Mouse (Mus musculus) liver, embryonic 15.5 days (tissue): ENCODE results near the gene Poc1b. TPM values are rescaled to one million over a fixed set of nuclear protein-coding genes. Genes with fewer than 3 reads are reported as not detected.

Experiments used
- ATAC-seq: fragments of 200-750 bp; cut with Nextera tagmentation; 2 replicates; pipeline ENCODE4 v1.8.0; 2017; ENCODE audit warnings: moderate number of reproducible peaks, mild to moderate bottlenecking, moderate library complexity; ENCODE audit not compliant: insufficient read depth
- H3K27ac ChIP-seq: fragments of 300-500 bp; sonication (generic); replicated peaks from 2 replicates; pipeline ENCODE4 v1.5.1; 2015; ENCODE audit warnings: mild to moderate bottlenecking, inconsistent platforms
- H3K27me3 ChIP-seq: fragments of 300-500 bp; sonication (generic); 2 replicates; pipeline ENCODE4 v1.6.1; 2015; ENCODE audit warnings: mild to moderate bottlenecking, inconsistent platforms
- H3K36me3 ChIP-seq: fragments of 300-500 bp; sonication (generic); replicated peaks from 2 replicates; pipeline ENCODE4 v1.6.1; 2015; ENCODE audit warnings: moderate library complexity, mild to moderate bottlenecking, inconsistent platforms
- H3K4me1 ChIP-seq: fragments of 300-500 bp; sonication (generic); replicated peaks from 2 replicates; pipeline ENCODE4 v1.6.1; 2015; ENCODE audit warnings: inconsistent platforms
- H3K4me2 ChIP-seq: fragments of 300-500 bp; sonication (generic); 2 replicates; pipeline ENCODE4 v1.6.1; 2015; ENCODE audit warnings: moderate library complexity, mild to moderate bottlenecking, inconsistent platforms
- H3K4me3 ChIP-seq: fragments of 300-500 bp; sonication (generic); replicated peaks from 2 replicates; pipeline ENCODE4 v1.5.1; 2015; ENCODE audit warnings: mild to moderate bottlenecking, inconsistent platforms
- H3K9ac ChIP-seq: fragments of 300-500 bp; sonication (generic); 2 replicates; pipeline ENCODE4 v1.6.1; 2015; ENCODE audit warnings: moderate library complexity, mild to moderate bottlenecking, inconsistent platforms
- H3K9me3 ChIP-seq: fragments of 300-500 bp; sonication (generic); replicated peaks from 2 replicates; pipeline ENCODE4 v1.6.1; 2016; ENCODE audit warnings: inconsistent platforms
- WGBS: fragments of 180-500 bp; shearing (Covaris S2); methylation state at CpG from one replicate; pipeline ENCODE4 v1.1.7; 2015; ENCODE audit warnings: mixed read lengths; ENCODE audit not compliant: insufficient replicate concordance; 5-methylcytosine and 5-hydroxymethylcytosine counted together
- polyA plus RNA-seq: library from polyadenylated mRNA; unstranded; fragments of >200 nt; fragmentation: Nextera tagmentation; extraction: Ambion mirVana; gene quantifications from 2 replicates; pipeline ENCODE4 v1.2.1, GENCODE M21; 2015

The Poc1b gene
- polyA plus RNA-seq, 1 experiment from 2014 or later: 5.0 TPM

GRCm38 (mm10) chr10:99086029-99086428, 20.8 kb upstream of the Poc1b start:
- no peak for ATAC-seq
- H3K4me2 ChIP-seq: no peak overlapping the region
- H3K4me1 ChIP-seq: no peaks in the 10 kb centered on the region
- H3K9me3 ChIP-seq: no peaks in the 10 kb centered on the region
- no peak overlapping the region for H3K4me3 ChIP-seq
- H3K27ac ChIP-seq: no peak overlapping the region
- no peak overlapping the region for H3K9ac ChIP-seq
- 51% methylated on average over 6 of the region's 6 CpGs for WGBS
- no peaks in the 10 kb centered on the region for H3K36me3 ChIP-seq
- H3K27me3 ChIP-seq: 0 out of 2 replicates have a peak, but pooled peaks cover 7% of the 10 kb centered on the region

GRCm38 (mm10) chr10:99089906-99090305, 16.9 kb upstream of the Poc1b start:
- Histone ChIP-seq H3K4me3 (no peak overlapping the region), H3K4me2 (no peak overlapping the region), H3K27ac (no peak overlapping the region), H3K9ac (no peak overlapping the region), H3K9me3 (no peaks in the 10 kb centered on the region), H3K27me3 (0 out of 2 replicates have a peak, but pooled peaks cover 2% of the 10 kb centered on the region), H3K36me3 (no peaks in the 10 kb centered on the region), H3K4me1 (no peaks in the 10 kb centered on the region)
- 28% methylated on average over 6 of the region's 6 CpGs for WGBS
- ATAC-seq: no peak

GRCm38 (mm10) chr10:99093364-99093763, 13.5 kb upstream of the Poc1b start:
- Histone ChIP-seq H3K27me3 (no peaks in the 10 kb centered on the region), H3K9me3 (no peaks in the 10 kb centered on the region), H3K36me3 (no peaks in the 10 kb centered on the region), H3K4me1 (no peaks in the 10 kb centered on the region), H3K27ac (no peak overlapping the region), H3K4me2 (no peak overlapping the region), H3K4me3 (no peak overlapping the region), H3K9ac (no peak overlapping the region)
- ATAC-seq: no peak
- WGBS: 48% methylated on average over 2 of the region's 2 CpGs

- Histone ChIP-seq H3K4me1 (no peaks in the 10 kb centered on the region), H3K27me3 (no peaks in the 10 kb centered on the region), H3K36me3 (no peaks in the 10 kb centered on the region), H3K27ac (no peak overlapping the region), H3K9me3 (no peaks in the 10 kb centered on the region), H3K9ac (no peak overlapping the region), H3K4me2 (no peak overlapping the region), H3K4me3 (no peak overlapping the region)
- ATAC-seq: no peak
- WGBS: 58% methylated on average over 2 of the region's 2 CpGs
Measured at GRCm38 (mm10) chr10:99095114-99095513, 11.7 kb upstream of the Poc1b start.

GRCm38 (mm10) chr10:99097374-99097773, 9.5 kb upstream of the Poc1b start:
- no peaks in the 10 kb centered on the region for H3K36me3 ChIP-seq
- no peak for ATAC-seq
- no peak overlapping the region for H3K4me3 ChIP-seq
- no peak overlapping the region for H3K27ac ChIP-seq
- no peak overlapping the region for H3K4me2 ChIP-seq
- no peaks in the 10 kb centered on the region for H3K27me3 ChIP-seq
- WGBS: 54% methylated on average over 10 of the region's 10 CpGs
- H3K9ac ChIP-seq: no peak overlapping the region
- H3K4me1 ChIP-seq: no peaks in the 10 kb centered on the region
- H3K9me3 ChIP-seq: no peaks in the 10 kb centered on the region

GRCm38 (mm10) chr10:99105522-99105921, 1.3 kb upstream of the Poc1b start:
- Histone ChIP-seq H3K4me1 (peaks cover 17% of the 10 kb centered on the region), H3K36me3 (peaks cover 10% of the 10 kb centered on the region), H3K27ac (no peak overlapping the region), H3K4me2 (peak overlapping the region; percentile 95), H3K27me3 (no peaks in the 10 kb centered on the region), H3K4me3 (no peak overlapping the region; the same call in 1 of the 2 replicates), H3K9ac (no peak overlapping the region), H3K9me3 (no peaks in the 10 kb centered on the region)
- no peak for ATAC-seq
- 74% methylated on average over 3 of the region's 3 CpGs for WGBS

- 36% methylated on average over 8 of the region's 8 CpGs for WGBS
- Histone ChIP-seq H3K9ac (peak overlapping the region; percentile 91), H3K27me3 (no peaks in the 10 kb centered on the region)
Measured at GRCm38 (mm10) chr10:99106311-99106702, 529 bp upstream of the Poc1b start.

GRCm38 (mm10) chr10:99107964-99108363, 1.1 kb downstream of the Poc1b start, which contains the start of gene Galnt4:
Galnt4 (plus strand) TSS chr10:99108159.
- peak within 1 kb of the TSS; percentile 91 for H3K9ac ChIP-seq
- WGBS: under 1% methylated on average over 22 of the region's 22 CpGs
- ATAC-seq: peak; percentile 79
- no peaks in the 10 kb centered on the region for H3K9me3 ChIP-seq
- H3K4me1 ChIP-seq: peaks cover 20% of the 10 kb centered on the region
- peak within 1 kb of the TSS; percentile 95 for H3K4me2 ChIP-seq
- H3K4me3 ChIP-seq: peak within 1 kb of the TSS; percentile 95
- H3K36me3 ChIP-seq: peaks cover 10% of the 10 kb centered on the region
- peak within 1 kb of the TSS; percentile 84 for H3K27ac ChIP-seq
- H3K27me3 ChIP-seq: no peaks in the 10 kb centered on the region

More at GRCm38 (mm10) chr10:99106311-99106702, 529 bp upstream of the Poc1b start:
- Histone ChIP-seq H3K36me3 (peaks cover 10% of the 10 kb centered on the region), H3K27ac (peak overlapping the region; percentile 84), H3K4me1 (peaks cover 18% of the 10 kb centered on the region), H3K9me3 (no peaks in the 10 kb centered on the region), H3K4me2 (peak overlapping the region; percentile 95), H3K4me3 (peak overlapping the region; percentile 95)
- ATAC-seq: no peak

- H3K27me3 ChIP-seq: no peaks in the 10 kb centered on the region
- H3K9me3 ChIP-seq: no peaks in the 10 kb centered on the region
- H3K36me3 ChIP-seq: peaks cover 10% of the 10 kb centered on the region
- no peak overlapping the region for H3K27ac ChIP-seq
- H3K4me2 ChIP-seq: peak overlapping the region; percentile 95
- no peak; the same call in 1 of the 2 replicates for ATAC-seq
- H3K9ac ChIP-seq: peak overlapping the region; percentile 91
- 48% methylated on average over 12 of the region's 12 CpGs for WGBS
- peaks cover 20% of the 10 kb centered on the region for H3K4me1 ChIP-seq
- H3K4me3 ChIP-seq: peak overlapping the region; percentile 95
Measured at GRCm38 (mm10) chr10:99108431-99108982, 1.7 kb downstream of the Poc1b start.

- 55% methylated on average over 3 of the region's 3 CpGs for WGBS
- H3K9ac ChIP-seq: no peak overlapping the region
- H3K4me2 ChIP-seq: no peak overlapping the region
- ATAC-seq: no peak
- peaks cover 10% of the 10 kb centered on the region for H3K36me3 ChIP-seq
- no peaks in the 10 kb centered on the region for H3K27me3 ChIP-seq
- H3K27ac ChIP-seq: no peak overlapping the region
- H3K4me3 ChIP-seq: no peak overlapping the region
- H3K4me1 ChIP-seq: peaks cover 13% of the 10 kb centered on the region
- H3K9me3 ChIP-seq: no peaks in the 10 kb centered on the region
Measured at GRCm38 (mm10) chr10:99113533-99113932, 6.7 kb downstream of the Poc1b start.

GRCm38 (mm10) chr10:99114295-99114694, 7.5 kb downstream of the Poc1b start:
- Histone ChIP-seq H3K9ac (no peak overlapping the region), H3K4me2 (no peak overlapping the region), H3K36me3 (peaks cover 8% of the 10 kb centered on the region), H3K27ac (no peak overlapping the region), H3K9me3 (no peaks in the 10 kb centered on the region), H3K27me3 (no peaks in the 10 kb centered on the region), H3K4me3 (no peak overlapping the region), H3K4me1 (peaks cover 9% of the 10 kb centered on the region; the same call in 1 of the 2 replicates)
- ATAC-seq: no peak
- 67% methylated on average over 8 of the region's 8 CpGs for WGBS
